Mouse (Mus musculus) liver, postnatal 0 days (tissue): ENCODE data around the gene Siah1a.

Experiments
- CTCF ChIP-seq: sonication (generic); IDR thresholded peaks from 2 replicates; pipeline ENCODE4 v1.5.1; 2016; ENCODE audit warnings: antibody characterized with exemption, low read depth
- EP300 ChIP-seq: IDR thresholded peaks from 2 replicates; pipeline ENCODE4 v1.6.1; 2016; ENCODE audit warnings: antibody characterized with exemption, low read depth, mild to moderate bottlenecking

DNA sequence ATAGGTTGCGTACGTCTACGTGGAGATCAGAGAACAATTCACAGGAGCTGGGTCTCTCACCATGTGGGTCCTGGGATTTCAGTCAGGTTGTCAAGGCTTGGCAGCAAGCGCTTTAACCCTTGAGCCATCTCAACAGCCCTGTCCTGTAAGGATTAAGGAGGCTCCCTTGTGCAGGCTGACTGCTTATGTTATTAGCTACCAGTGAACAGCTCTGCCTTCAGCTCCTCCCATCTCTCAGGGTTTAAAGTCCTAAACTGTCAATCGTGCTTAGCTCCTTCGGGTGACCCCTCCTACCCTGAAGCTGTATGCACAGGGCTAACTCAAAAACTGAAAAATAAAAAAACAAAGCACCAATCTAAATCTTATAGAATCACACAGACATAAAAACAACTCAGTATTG is 45.8 kb upstream of the Siah1a start:
- TF ChIP-seq EP300 (no peak), CTCF (no peak)
